Mouse (Mus musculus) midbrain, embryonic 12.5 days (tissue): Measurements from ENCODE around the gene Gm19684. TPM values are rescaled to one million over a fixed set of nuclear protein-coding genes. Genes with fewer than 3 reads are reported as not detected.
"Not testable (repeated sequence)": the region's sequence is repeated elsewhere in the genome, so short reads cannot be mapped to it uniquely, and the experiment has no call there.

ENCODE experiments used
- ATAC-seq: fragments of 200-750 bp; cut with Nextera tagmentation; 2 replicates; pipeline ENCODE4 v1.8.0; 2017; ENCODE audit warnings: low read depth, moderate TSS enrichment, moderate library complexity; ENCODE audit not compliant: low FRiP score
- H3K27ac ChIP-seq: fragments of 300-500 bp; sonication (generic); replicated peaks from 2 replicates; pipeline ENCODE4 v1.5.1; 2016; ENCODE audit warnings: mild to moderate bottlenecking
- H3K27me3 ChIP-seq: fragments of 300-500 bp; sonication (generic); 2 replicates; pipeline ENCODE4 v1.6.1; 2016; ENCODE audit warnings: mild to moderate bottlenecking
- H3K36me3 ChIP-seq: fragments of 300-500 bp; sonication (generic); 2 replicates; pipeline ENCODE4 v1.6.1; 2016
- H3K4me1 ChIP-seq: fragments of 300-500 bp; sonication (generic); 2 replicates; pipeline ENCODE4 v1.6.1; 2016
- H3K4me2 ChIP-seq: fragments of 300-500 bp; sonication (generic); replicated peaks from 2 replicates; pipeline ENCODE4 v1.6.1; 2016; ENCODE audit warnings: mild to moderate bottlenecking, moderate library complexity
- H3K4me3 ChIP-seq: fragments of 300-500 bp; sonication (generic); 2 replicates; pipeline ENCODE4 v1.5.1; 2016; ENCODE audit warnings: mild to moderate bottlenecking
- H3K9ac ChIP-seq: fragments of 300-500 bp; sonication (generic); replicated peaks from 2 replicates; pipeline ENCODE4 v1.6.1; 2016; ENCODE audit warnings: mild to moderate bottlenecking, moderate library complexity
- H3K9me3 ChIP-seq: fragments of 300-500 bp; sonication (generic); 2 replicates; pipeline ENCODE4 v1.6.1; 2016; ENCODE audit warnings: mild to moderate bottlenecking
- WGBS: fragments of 180-500 bp; shearing (Covaris S2); methylation state at CpG from one replicate; pipeline ENCODE4 v1.1.7; 2016; 5-methylcytosine and 5-hydroxymethylcytosine counted together
- polyA plus RNA-seq: library from polyadenylated mRNA; unstranded; fragments of >200 nt; fragmentation: Nextera tagmentation; extraction: Ambion mirVana; gene quantifications from 2 replicates; pipeline ENCODE4 v1.2.1, GENCODE M21; 2016

Gene Gm19684
- polyA plus RNA-seq: not detected in 2 replicates

DNA sequence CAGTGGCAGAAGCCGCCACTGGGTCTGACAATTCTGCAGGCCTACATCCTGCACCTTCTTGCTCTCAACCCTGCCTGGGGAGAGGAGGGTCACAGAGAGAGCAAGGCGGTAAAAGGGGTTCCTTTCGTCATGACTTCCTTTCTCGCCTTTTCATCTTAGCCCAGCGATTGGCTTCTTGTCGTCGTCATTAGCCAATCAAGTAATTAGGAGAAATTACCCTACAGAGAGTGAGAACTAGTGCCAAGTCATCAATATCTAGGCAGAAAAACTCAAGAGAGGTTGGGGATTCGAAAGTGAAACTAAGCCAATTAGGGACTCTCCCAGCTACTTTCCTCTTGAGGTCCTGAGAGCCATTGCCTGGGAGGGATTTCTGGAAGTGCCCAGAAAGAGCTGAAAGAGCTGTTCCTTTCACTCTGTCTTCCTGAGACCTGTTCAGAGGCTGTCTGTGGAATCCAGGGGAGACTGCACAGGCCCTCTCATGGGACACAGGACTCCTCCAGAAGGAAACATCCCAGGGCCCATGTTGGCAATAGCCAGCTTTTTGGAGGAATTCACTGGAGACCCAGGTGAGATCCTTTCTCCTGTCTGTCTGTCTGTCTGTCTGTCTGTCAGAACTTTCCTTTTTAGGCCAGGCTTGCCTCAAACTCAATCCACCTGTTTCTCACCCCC, at the start of gene Gm19684:
Gm19684 (plus strand) TSS at position 327 of the 669 bp plus-strand sequence.
- ATAC-seq, H3K4me3 ChIP-seq, H3K4me1 ChIP-seq, H3K27ac ChIP-seq, H3K9me3 ChIP-seq, H3K36me3 ChIP-seq, H3K9ac ChIP-seq, H3K4me2 ChIP-seq: not testable (repeated sequence)
- H3K27me3 ChIP-seq: peaks cover 42% of the 10 kb centered on the region
- 10% methylated on average over 8 of the region's 8 CpGs for WGBS

DNA sequence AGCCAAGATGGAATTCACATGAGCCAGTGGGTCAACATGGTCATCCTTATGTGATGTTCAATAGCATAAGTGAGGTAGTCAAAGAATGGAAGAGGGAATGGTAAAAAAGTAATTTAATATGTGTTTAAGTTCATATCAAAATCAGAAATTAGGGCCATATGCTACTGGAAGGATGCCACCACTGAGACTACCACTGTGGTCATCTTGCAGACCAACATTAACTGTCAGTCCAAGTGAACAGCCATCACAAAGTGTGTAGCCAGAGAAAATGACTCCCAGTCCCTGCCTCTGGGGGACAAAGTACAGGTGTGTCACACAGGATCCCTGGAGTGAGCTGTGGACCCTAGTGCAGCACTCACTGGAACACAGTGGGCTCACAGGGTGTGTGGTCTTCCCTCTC, 39.6 kb upstream of the Gm19684 start:
- not testable (repeated sequence) for H3K4me1 ChIP-seq, H3K9me3 ChIP-seq, H3K4me2 ChIP-seq, H3K27ac ChIP-seq, ATAC-seq, H3K4me3 ChIP-seq, H3K36me3 ChIP-seq, H3K9ac ChIP-seq
- H3K27me3 ChIP-seq: peaks cover 38% of the 10 kb centered on the region

DNA sequence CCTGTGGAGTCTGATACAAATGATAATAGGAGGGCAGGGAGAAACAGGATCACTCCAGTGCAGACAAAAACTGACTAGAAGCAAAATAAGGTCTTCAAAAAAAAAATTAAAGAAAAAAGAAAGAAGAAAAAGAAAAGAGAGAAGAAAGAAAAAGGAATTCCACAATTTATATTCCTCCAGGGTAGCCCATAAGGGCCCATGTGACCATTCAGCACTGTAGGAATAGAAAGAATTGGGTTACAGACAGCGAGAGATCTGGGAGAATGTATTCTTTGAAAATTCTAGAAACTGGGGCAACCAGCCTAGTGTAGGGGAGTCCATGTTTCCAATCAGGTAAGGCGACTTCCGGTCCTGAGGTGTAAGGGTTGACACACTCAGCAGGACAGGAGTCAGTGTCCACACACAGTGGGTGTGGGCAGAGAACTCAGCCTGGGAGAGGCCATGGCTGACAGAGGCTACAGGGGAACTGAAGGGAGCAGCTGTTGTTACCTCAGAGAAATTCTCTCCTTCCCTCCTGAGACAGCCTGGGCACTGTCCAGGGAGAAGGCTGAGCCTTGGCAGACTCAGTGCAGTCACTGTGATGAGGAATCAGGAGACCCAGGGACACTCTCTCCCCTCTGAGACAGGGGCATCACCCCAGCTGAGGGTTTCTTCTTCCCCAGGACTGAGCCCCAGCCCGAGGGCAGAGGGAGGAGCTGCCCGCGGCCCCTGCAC, 38.8 kb upstream of the Gm19684 start:
- H3K4me3 ChIP-seq: peak overlapping the region; percentile 57
- not testable (repeated sequence) for H3K9me3 ChIP-seq, H3K4me1 ChIP-seq, H3K27ac ChIP-seq, H3K9ac ChIP-seq, H3K36me3 ChIP-seq, ATAC-seq
- WGBS: 32% methylated on average over 6 of the region's 6 CpGs
- H3K4me2 ChIP-seq: peak overlapping the region; percentile 99
- peaks cover 38% of the 10 kb centered on the region for H3K27me3 ChIP-seq

DNA sequence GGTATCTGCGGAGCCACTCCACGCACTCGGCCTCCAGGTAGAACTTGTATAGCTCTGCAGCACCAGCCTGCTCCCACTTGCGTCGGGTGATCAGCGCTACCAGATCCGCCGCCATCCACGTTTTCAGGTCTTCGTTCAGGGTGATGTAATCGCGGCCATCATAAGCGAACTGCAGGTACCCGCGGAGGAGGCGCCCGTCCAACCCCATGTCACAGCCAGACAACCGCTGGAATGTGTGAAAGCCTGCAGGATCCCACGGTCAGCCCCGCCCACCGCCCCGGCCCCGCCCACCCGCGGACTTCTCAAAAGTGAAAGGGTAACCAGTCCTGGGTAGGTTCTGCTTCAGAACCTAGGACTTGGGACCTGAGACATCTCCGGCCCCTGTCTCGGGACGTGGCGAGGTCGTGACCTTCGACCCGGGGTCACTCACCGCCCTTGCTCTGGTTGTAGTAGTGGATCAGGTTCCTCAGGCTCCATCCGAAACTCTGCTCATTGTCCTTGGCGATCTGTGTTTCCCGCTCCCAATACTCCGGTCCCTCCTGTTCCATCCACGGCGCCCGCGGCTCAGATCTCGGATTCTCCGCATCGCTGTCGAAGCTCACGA, 38.1 kb upstream of the Gm19684 start:
- peaks cover 38% of the 10 kb centered on the region for H3K27me3 ChIP-seq
- ATAC-seq: peak; percentile 73
- H3K4me2 ChIP-seq: peak overlapping the region; percentile 99
- no peak overlapping the region for H3K27ac ChIP-seq
- H3K4me3 ChIP-seq: peak overlapping the region; percentile 57
- 1% methylated on average over 46 of the region's 46 CpGs for WGBS
- peaks cover 9% of the 10 kb centered on the region; the same call in 1 of the 2 replicates for H3K4me1 ChIP-seq
- H3K9me3 ChIP-seq: no peaks in the 10 kb centered on the region
- peak overlapping the region; percentile 58 for H3K9ac ChIP-seq
- no peaks in the 10 kb centered on the region for H3K36me3 ChIP-seq

DNA sequence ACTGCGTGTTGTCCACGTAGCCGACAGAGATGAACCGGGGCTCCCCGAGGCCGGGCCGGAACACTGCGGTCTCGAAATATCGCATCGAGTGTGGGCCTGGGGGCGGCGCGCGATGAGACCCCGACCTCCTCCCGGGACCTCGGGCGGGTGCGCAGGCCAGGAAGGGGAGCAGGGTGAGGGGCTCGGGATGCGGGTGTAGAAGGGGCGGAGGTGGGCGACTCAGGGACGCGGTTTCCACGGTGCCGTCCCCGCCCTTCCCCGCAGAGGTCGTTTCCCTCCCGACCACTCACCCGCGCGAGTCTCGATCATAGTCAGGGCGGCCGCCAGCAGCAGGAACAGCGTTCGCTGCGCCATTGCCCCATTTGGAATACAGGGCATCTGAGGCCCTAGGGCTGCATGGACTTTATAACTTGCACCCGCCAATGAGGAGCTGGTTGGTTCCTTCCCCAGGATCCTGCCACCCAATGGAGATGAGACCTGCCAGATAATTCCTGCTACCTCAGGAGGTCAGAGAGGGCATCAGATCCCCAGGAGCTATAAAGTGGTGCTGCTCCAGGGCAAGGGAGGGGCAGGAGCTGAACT, 37.5 kb upstream of the Gm19684 start:
- Histone ChIP-seq H3K9ac (peak overlapping the region; percentile 58), H3K4me1 (peaks cover 9% of the 10 kb centered on the region; the same call in 1 of the 2 replicates), H3K27ac (no peak overlapping the region), H3K4me3 (peak overlapping the region; percentile 57), H3K9me3 (no peaks in the 10 kb centered on the region), H3K27me3 (peaks cover 38% of the 10 kb centered on the region), H3K36me3 (no peaks in the 10 kb centered on the region), H3K4me2 (peak overlapping the region; percentile 99)
- ATAC-seq: peak; percentile 52
- under 1% methylated on average over 42 of the region's 42 CpGs for WGBS

DNA sequence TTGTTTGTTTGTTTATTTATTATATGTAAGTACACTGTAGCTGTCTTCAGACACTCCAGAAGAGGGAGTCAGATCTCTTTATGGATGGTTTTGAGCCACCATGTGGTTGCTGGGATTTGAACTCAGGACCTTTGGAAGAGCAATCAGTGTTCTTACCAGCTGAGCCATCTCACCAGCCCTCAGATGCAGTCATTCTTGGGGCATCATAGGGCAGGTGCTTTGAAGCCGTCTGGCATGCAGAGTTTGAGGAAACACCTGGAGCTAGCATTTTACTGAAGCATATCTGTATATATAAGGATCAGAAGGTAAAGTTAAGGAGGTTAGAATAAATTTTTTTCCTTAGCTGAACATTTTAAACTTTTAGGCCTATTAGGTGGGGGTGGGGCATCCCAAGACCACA, 35.5 kb upstream of the Gm19684 start:
- WGBS: 72% methylated on average over 1 of the region's 1 CpGs
- not testable (repeated sequence) for H3K9me3 ChIP-seq, H3K4me1 ChIP-seq, ATAC-seq, H3K36me3 ChIP-seq, H3K9ac ChIP-seq, H3K4me3 ChIP-seq, H3K4me2 ChIP-seq, H3K27ac ChIP-seq
- peaks cover 38% of the 10 kb centered on the region for H3K27me3 ChIP-seq

DNA sequence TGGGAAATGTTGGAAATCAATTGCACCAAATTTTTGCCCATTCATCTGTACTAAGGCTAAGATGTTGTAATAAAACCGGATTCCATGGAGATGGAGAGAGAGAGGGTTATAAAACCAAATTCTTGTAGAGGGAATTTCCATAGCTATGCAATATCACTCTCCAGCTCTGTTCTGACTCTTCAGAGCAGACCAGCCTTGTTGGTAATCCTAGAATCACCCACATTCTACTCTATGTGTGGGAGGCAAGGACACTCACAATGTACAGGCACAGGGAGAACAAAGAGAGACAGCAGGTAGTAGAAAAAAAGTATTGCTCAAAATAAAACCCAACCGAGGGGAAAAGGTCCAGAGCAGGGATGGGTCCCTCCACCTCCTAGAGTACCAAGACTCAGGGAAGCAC, 29.5 kb upstream of the Gm19684 start:
- no CpG with 5 or more reads among the region's 2 CpGs for WGBS
- not testable (repeated sequence) for H3K4me2 ChIP-seq, H3K4me1 ChIP-seq, H3K4me3 ChIP-seq, H3K36me3 ChIP-seq, H3K27me3 ChIP-seq, H3K9me3 ChIP-seq, H3K9ac ChIP-seq, ATAC-seq, H3K27ac ChIP-seq

DNA sequence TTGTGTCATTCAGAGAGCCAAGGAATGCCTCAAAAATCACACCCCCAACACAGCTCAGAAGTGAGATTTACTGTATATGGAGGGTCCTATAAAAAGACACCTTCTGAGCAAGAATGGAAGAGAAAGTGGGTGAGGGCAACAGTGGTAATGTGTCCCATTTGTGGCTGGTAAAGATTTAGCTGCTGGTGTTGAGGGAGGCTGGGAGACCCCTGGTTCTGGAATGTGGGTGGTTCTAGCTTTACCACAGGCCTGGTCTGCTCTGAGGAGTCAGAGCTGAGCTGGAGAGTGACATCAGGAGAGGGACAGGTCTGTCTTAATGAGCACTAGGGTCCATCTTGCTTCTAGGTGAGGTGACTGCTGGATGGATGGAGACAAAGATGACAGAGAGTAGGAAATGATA, 29.0 kb upstream of the Gm19684 start:
- not testable (repeated sequence) for H3K36me3 ChIP-seq, H3K9ac ChIP-seq, H3K9me3 ChIP-seq, ATAC-seq, H3K27me3 ChIP-seq, H3K4me1 ChIP-seq, H3K27ac ChIP-seq, H3K4me2 ChIP-seq, H3K4me3 ChIP-seq

DNA sequence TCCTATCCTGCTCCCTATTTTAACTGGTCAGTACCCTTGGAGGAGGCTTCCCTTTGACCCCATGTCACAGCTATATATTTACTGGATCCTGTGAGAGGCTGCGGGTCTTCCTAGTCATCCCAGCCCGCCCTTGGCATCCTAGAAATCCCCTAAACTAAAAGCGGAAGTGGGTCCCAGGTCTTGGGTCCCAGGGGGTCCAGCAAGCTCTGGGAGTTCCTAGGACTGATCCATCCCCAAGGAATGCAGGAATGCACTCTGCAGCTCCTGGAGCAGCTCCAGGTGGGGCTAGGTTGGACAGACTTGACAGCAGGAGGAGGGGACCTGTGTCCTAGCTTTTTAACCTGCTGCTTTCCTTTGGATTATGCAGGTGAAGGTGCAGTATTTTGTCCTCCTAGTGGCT, 27.5 kb upstream of the Gm19684 start:
- 13% methylated on average over 3 of the region's 3 CpGs for WGBS
- Histone ChIP-seq H3K9ac (no peak overlapping the region), H3K27ac (no peak overlapping the region), H3K36me3 (no peaks in the 10 kb centered on the region), H3K4me3 (no peak overlapping the region), H3K9me3 (no peaks in the 10 kb centered on the region), H3K4me2 (no peak overlapping the region), H3K27me3 (no peaks in the 10 kb centered on the region), H3K4me1 (no peaks in the 10 kb centered on the region)
- no peak for ATAC-seq

DNA sequence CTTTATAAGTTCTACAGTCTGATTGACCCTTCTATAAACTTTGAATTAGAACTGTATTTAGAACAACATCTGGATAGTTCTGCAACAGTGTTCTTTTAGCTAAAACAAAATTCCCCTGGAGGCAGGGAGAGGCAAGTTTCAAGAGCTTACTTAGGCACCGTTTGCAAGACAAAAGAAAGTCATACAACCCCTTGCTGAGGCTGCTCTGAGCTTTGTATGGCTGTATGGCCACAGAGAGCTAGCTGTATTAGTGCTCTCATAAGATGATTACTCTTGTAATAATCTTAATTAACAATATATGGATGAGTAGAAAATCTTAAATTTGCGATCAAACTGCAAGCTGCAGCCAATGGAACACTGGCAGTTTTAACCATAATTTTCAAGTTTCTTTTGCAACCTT, 21.9 kb upstream of the Gm19684 start:
- H3K4me1 ChIP-seq, H3K4me3 ChIP-seq, H3K27ac ChIP-seq, ATAC-seq, H3K36me3 ChIP-seq, H3K9ac ChIP-seq, H3K9me3 ChIP-seq, H3K4me2 ChIP-seq, H3K27me3 ChIP-seq: not testable (repeated sequence)
- 44% methylated on average over 2 of the region's 2 CpGs for WGBS

DNA sequence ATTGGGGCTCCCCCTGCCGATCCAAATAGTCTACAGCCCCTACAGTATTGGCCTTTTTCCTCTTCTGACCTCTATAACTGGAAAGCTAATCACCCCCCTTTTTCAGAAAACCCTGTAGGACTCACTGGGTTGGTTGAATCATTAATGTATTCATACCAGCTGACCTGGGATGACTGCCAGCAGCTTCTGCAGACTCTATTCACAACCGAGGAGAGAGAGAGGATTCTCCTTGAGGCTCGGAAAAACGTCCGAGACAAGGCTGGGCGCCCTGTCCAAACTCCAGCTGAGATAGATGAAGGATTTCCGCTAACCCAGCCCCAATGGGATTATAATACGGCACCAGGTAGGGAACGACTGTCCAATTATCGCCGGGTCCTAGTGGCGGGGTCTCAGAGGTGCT, 19.4 kb upstream of the Gm19684 start:
- WGBS: 91% methylated on average over 12 of the region's 12 CpGs
- not testable (repeated sequence) for ATAC-seq, H3K4me1 ChIP-seq, H3K27me3 ChIP-seq, H3K36me3 ChIP-seq, H3K9me3 ChIP-seq, H3K4me2 ChIP-seq, H3K9ac ChIP-seq, H3K4me3 ChIP-seq, H3K27ac ChIP-seq

DNA sequence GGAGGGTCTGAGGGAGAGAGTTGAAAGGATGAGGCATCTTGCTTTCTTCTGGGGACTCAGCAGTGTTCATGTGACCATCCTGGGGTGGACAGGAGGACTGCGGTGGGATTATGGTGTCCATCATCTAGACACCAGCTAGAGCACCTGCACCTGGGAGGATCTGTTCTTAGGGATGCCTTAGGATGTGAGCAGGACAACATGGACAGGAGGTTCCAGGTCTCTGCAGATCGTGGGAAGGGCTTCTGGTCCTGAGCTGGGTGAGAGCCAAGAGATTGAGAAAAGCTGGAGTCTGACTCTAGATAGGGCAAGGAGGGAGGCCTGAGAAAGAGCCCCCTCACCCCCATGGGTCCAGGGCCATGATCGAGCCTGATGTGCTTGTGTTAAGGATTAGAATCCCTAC, 11.3 kb upstream of the Gm19684 start:
- not testable (repeated sequence) for H3K27ac ChIP-seq, H3K4me3 ChIP-seq, ATAC-seq, H3K9ac ChIP-seq, H3K9me3 ChIP-seq, H3K36me3 ChIP-seq, H3K4me1 ChIP-seq
- Histone ChIP-seq H3K4me2 (0 out of 2 replicates have a peak overlapping the region, but pooled peaks have one; percentile 75), H3K27me3 (peaks cover 35% of the 10 kb centered on the region)
- 70% methylated on average over 3 of the region's 3 CpGs for WGBS
